Mouse (Mus musculus): ENCODE measurements around the gene Zfp456. TPM values are rescaled to one million over a fixed set of nuclear protein-coding genes. Genes with fewer than 3 reads are reported as not detected.

Gene Zfp456
- polyA plus RNA-seq, 1 experiment from 2014 or later = 1.2 TPM

- H3K27ac ChIP-seq = peak overlapping the region; percentile 83
- no peak for DNase-seq (ENCODE audit: low spot score)
- no peaks in the 10 kb centered on the region for H3K36me3 ChIP-seq
- WGBS = 80% methylated on average over 1 of the region's 1 CpGs
- no peaks in the 10 kb centered on the region for H3K9me3 ChIP-seq (replicated peaks)
- peaks cover 5% of the 10 kb centered on the region for H3K4me1 ChIP-seq
- H3K27me3 ChIP-seq (ENCODE audit: low read depth, poor library complexity, severe bottlenecking) = no peaks in the 10 kb centered on the region
- H3K4me3 ChIP-seq = peak overlapping the region; percentile 61
Observed at GRCm38 (mm10) chr13:67332877-67333276, 42.7 kb downstream of the Zfp456 start.

DNA sequence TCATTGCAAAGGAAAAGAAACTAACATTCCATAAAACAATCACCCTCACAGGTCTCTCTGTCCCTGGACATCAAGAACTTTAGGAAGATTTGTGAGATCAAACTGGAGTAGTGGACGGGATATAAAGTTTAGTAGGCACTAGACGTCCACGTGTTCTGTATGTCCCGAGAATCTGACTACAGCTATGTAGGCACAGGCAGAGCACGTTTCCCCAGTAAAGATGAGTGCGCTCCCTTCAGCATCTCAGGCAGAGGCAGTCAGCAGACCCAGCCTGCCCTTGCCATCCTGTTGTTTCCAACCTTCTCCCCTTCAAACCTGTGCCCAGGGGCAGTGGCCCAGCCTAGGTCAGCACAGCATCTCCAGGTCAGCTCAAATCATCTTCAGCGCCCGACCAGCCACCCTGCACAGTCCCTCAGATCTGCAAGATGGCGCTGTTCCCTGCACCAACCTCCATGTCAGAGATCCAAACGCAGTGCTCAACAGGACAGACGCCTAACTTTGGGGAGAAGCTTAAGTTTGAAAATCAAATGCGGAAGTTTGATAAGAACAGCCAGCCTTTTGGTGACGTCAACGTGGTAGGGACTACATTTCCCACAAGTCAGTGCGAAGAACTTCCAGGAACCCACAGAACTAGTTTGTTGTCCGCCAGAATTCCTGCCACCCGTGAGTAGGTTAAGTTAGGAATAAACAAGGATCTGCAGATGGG, 43.4 kb downstream of the Zfp456 start, which contains the start of gene Zfp595:
Gene Zfp595 (minus strand): TSS at position 552 of the 706 bp plus-strand sequence.
- 22% methylated on average over 17 of the region's 17 CpGs for WGBS
- peak; percentile 68 for DNase-seq (ENCODE audit: low spot score)

More for the DNA sequence above, 43.4 kb downstream of the Zfp456 start, which contains the start of gene Zfp595:
- H3K4me3 ChIP-seq = peak within 1 kb of the TSS; percentile 61
- H3K4me1 ChIP-seq = peaks cover 5% of the 10 kb centered on the region
- no peaks in the 10 kb centered on the region for H3K27me3 ChIP-seq (ENCODE audit: low read depth, poor library complexity, severe bottlenecking)
- peak within 1 kb of the TSS; percentile 83 for H3K27ac ChIP-seq
- no peaks in the 10 kb centered on the region for H3K9me3 ChIP-seq (replicated peaks)
- H3K36me3 ChIP-seq = no peaks in the 10 kb centered on the region

Other genes starting within 250 kb of the Zfp456 start
- gene Rsl1, start 202.6 kb downstream of the Zfp456 start, polyA plus RNA-seq (2016; fragmentation: Nextera tagmentation; extraction: Ambion mirVana) = 6.2 and 6.5 TPM in 2 replicates
- 1.5 and 1.9 TPM in 2 replicates for gene Zfp455, start 181.3 kb downstream of the Zfp456 start, polyA plus RNA-seq (2016; fragmentation: Nextera tagmentation; extraction: Ambion mirVana)
- gene Zfp458, start 97.3 kb downstream of the Zfp456 start, polyA plus RNA-seq (2016; fragmentation: Nextera tagmentation; extraction: Ambion mirVana) = 0.74 and 1.5 TPM in 2 replicates
- 0.24 and 0.50 TPM in 2 replicates for gene Zfp457, start 69.3 kb downstream of the Zfp456 start, polyA plus RNA-seq (2016; fragmentation: Nextera tagmentation; extraction: Ambion mirVana)
- 1.4 and 1.7 TPM in 2 replicates for gene Zfp595, start 43.2 kb downstream of the Zfp456 start, polyA plus RNA-seq (2016; fragmentation: Nextera tagmentation; extraction: Ambion mirVana)
- not detected in 2 replicates for gene Gm28044, start 15.3 kb downstream of the Zfp456 start, polyA plus RNA-seq (2016; fragmentation: Nextera tagmentation; extraction: Ambion mirVana)
- gene Zfp953, start 15.2 kb downstream of the Zfp456 start, polyA plus RNA-seq (2016; fragmentation: Nextera tagmentation; extraction: Ambion mirVana) = 0.93 and 1.2 TPM in 2 replicates
- gene Gm28041, start 77 bp downstream of the Zfp456 start, polyA plus RNA-seq (2016; fragmentation: Nextera tagmentation; extraction: Ambion mirVana) = 0.35 TPM in 1 of 2 replicates, not detected in the other
- 2.7 and 6.0 TPM in 2 replicates for gene Zfp429, start 24.0 kb upstream of the Zfp456 start, polyA plus RNA-seq (2016; fragmentation: Nextera tagmentation; extraction: Ambion mirVana)
- gene Zfp459, start 45.6 kb upstream of the Zfp456 start, polyA plus RNA-seq (2016; fragmentation: Nextera tagmentation; extraction: Ambion mirVana) = 1.2 TPM in 2 replicates
- 6.8 and 10.1 TPM in 2 replicates for gene Zfp874a, start 75.8 kb upstream of the Zfp456 start, polyA plus RNA-seq (2016; fragmentation: Nextera tagmentation; extraction: Ambion mirVana)
- gene Zfp874b, start 108.4 kb upstream of the Zfp456 start, polyA plus RNA-seq (2016; fragmentation: Nextera tagmentation; extraction: Ambion mirVana) = 1.5 and 2.5 TPM in 2 replicates
- gene Zfp58, start 124.7 kb upstream of the Zfp456 start, polyA plus RNA-seq (2016; fragmentation: Nextera tagmentation; extraction: Ambion mirVana) = 14.2 and 18.5 TPM in 2 replicates
- gene Gm26965, start 150.3 kb upstream of the Zfp456 start, polyA plus RNA-seq (2016; fragmentation: Nextera tagmentation; extraction: Ambion mirVana) = not detected in 2 replicates
- gene Zfp87, start 150.4 kb upstream of the Zfp456 start, polyA plus RNA-seq (2016; fragmentation: Nextera tagmentation; extraction: Ambion mirVana) = 18.0 and 22.3 TPM in 2 replicates
- gene Zfp748, start 178.0 kb upstream of the Zfp456 start, polyA plus RNA-seq (2016; fragmentation: Nextera tagmentation; extraction: Ambion mirVana) = 16.4 and 18.5 TPM in 2 replicates
- 2.6 and 3.6 TPM in 2 replicates for gene Zfp729b, start 233.9 kb upstream of the Zfp456 start, polyA plus RNA-seq (2016; fragmentation: Nextera tagmentation; extraction: Ambion mirVana)

Measured in limb, embryonic 10.5 days (tissue).